Mouse (Mus musculus) embryonic facial prominence, embryonic 15.5 days (tissue): ENCODE results near the gene Hdac9. TPM values are rescaled to one million over a fixed set of nuclear protein-coding genes. Genes with fewer than 3 reads are reported as not detected.

Experiments
- ATAC-seq: fragments of 200-750 bp; cut with Nextera tagmentation; 2 replicates; pipeline ENCODE4 v1.8.0; 2017; ENCODE audit warnings: low read depth, moderate TSS enrichment; ENCODE audit not compliant: insufficient number of reproducible peaks, low FRiP score, low TSS enrichment
- H3K27ac ChIP-seq: fragments of 300-500 bp; sonication (generic); replicated peaks from 2 replicates; pipeline ENCODE4 v1.5.1; 2015; ENCODE audit warnings: mild to moderate bottlenecking, inconsistent platforms
- H3K27me3 ChIP-seq: fragments of 300-500 bp; sonication (generic); 2 replicates; pipeline ENCODE4 v1.6.1; 2015; ENCODE audit warnings: inconsistent platforms
- H3K36me3 ChIP-seq: fragments of 300-500 bp; sonication (generic); 2 replicates; pipeline ENCODE4 v1.6.1; 2015; ENCODE audit warnings: mild to moderate bottlenecking, inconsistent platforms
- H3K4me1 ChIP-seq: fragments of 300-500 bp; sonication (generic); 2 replicates; pipeline ENCODE4 v1.6.1; 2015; ENCODE audit warnings: inconsistent platforms
- H3K4me2 ChIP-seq: fragments of 300-500 bp; sonication (generic); replicated peaks from 2 replicates; pipeline ENCODE4 v1.6.1; 2015; ENCODE audit warnings: mild to moderate bottlenecking, inconsistent platforms
- H3K4me3 ChIP-seq: fragments of 300-500 bp; sonication (generic); replicated peaks from 2 replicates; pipeline ENCODE4 v1.5.1; 2015; ENCODE audit warnings: mild to moderate bottlenecking, inconsistent platforms
- H3K9ac ChIP-seq: fragments of 300-500 bp; sonication (generic); 2 replicates; pipeline ENCODE4 v1.6.1; 2015; ENCODE audit warnings: inconsistent platforms
- H3K9me3 ChIP-seq: fragments of 300-500 bp; sonication (generic); replicated peaks from 2 replicates; pipeline ENCODE4 v1.6.1; 2016; ENCODE audit warnings: inconsistent platforms
- WGBS: fragments of 180-500 bp; shearing (Covaris S2); methylation state at CpG from one replicate; pipeline ENCODE4 v1.1.7; 2015; 5-methylcytosine and 5-hydroxymethylcytosine counted together
- polyA plus RNA-seq: library from polyadenylated mRNA; unstranded; fragments of >200 nt; fragmentation: Nextera tagmentation; extraction: Ambion mirVana; gene quantifications from 2 replicates; pipeline ENCODE4 v1.2.1, GENCODE M21; 2015

Gene Hdac9
- polyA plus RNA-seq, 1 experiment from 2014 or later: 7.4 TPM

DNA sequence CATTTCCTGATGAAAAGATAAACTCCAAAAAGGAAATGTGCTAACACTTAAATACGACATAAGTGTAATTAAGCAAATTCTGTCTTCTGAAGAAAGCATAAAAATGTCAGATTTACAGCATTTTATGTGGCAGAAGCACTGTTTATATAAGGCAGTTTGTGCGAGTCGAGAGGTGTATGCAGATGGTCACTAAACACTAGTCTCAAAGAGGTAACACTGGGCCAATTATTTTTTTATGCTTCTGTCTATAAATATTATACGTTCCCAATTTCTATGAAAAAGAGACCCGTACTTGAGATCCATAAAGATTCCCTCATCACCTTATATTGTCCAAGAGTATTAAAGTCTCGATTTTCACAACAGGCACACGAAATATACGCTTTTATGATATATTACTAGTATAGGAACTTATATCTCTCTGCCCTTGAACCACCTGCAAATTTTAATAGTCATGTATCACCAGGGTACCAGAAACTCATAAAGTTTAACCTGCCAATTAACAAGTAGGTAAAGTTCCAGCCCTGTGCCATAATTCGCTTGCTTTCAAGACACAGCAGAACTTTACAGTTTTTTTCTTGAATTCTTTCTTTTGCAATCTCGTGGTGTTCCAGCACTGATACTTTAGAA is 322.6 kb downstream of the Hdac9 start:
- no peak overlapping the region for H3K27ac ChIP-seq
- H3K27me3 ChIP-seq: no peaks in the 10 kb centered on the region
- no peak overlapping the region for H3K4me2 ChIP-seq
- no peaks in the 10 kb centered on the region for H3K36me3 ChIP-seq
- WGBS: 79% methylated on average over 10 of the region's 10 CpGs
- no peaks in the 10 kb centered on the region for H3K4me1 ChIP-seq
- H3K9ac ChIP-seq: no peak overlapping the region
- no peaks in the 10 kb centered on the region for H3K9me3 ChIP-seq
- no peak for ATAC-seq
- H3K4me3 ChIP-seq: no peak overlapping the region

DNA sequence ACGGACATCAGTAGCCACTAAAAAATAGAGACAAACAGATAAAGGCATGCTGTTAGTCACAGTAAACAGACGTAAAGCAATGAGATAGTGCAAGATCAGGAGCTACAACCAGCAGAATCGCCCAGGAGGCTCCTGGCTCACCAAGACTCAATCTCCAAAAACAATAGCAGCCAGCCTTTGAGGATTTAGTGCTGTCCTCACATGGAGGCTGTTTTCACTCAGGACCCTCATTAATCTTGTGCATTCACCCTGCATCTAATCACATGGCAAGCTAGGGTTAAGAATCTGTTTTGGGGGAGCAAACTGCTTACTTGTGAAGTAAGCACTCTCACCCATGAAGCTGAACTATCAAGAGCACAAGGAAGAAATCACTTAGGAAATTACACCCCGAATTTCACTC is 329.7 kb downstream of the Hdac9 start:
- Histone ChIP-seq H3K27me3 (no peaks in the 10 kb centered on the region), H3K4me1 (no peaks in the 10 kb centered on the region), H3K27ac (no peak overlapping the region), H3K36me3 (no peaks in the 10 kb centered on the region), H3K9me3 (no peaks in the 10 kb centered on the region), H3K4me3 (no peak overlapping the region), H3K4me2 (no peak overlapping the region), H3K9ac (no peak overlapping the region)
- ATAC-seq: no peak
- 53% methylated on average over 4 of the region's 4 CpGs for WGBS

DNA sequence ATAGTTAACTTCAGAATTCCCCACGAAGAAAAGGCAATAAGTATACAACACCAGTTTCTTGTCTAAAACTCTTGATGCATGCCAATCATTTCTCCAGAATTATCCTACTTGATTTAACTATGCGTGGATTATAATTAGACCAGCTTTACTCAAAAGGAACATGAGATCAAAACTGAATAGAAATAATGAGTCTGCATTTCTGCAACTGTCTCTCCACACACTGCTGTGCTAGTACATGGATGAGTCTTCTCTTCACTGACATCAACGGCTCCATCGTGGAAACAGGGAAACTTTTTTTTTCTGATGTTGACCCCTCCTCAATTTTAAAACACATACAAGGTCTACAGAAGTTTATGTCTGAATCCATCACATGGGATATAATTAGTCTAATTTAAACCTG is 334.4 kb downstream of the Hdac9 start:
- Histone ChIP-seq H3K27ac (no peak overlapping the region), H3K27me3 (no peaks in the 10 kb centered on the region), H3K9ac (no peak overlapping the region), H3K4me2 (no peak overlapping the region), H3K4me1 (no peaks in the 10 kb centered on the region), H3K9me3 (no peaks in the 10 kb centered on the region), H3K4me3 (no peak overlapping the region), H3K36me3 (no peaks in the 10 kb centered on the region)
- 89% methylated on average over 4 of the region's 4 CpGs for WGBS
- ATAC-seq: no peak

DNA sequence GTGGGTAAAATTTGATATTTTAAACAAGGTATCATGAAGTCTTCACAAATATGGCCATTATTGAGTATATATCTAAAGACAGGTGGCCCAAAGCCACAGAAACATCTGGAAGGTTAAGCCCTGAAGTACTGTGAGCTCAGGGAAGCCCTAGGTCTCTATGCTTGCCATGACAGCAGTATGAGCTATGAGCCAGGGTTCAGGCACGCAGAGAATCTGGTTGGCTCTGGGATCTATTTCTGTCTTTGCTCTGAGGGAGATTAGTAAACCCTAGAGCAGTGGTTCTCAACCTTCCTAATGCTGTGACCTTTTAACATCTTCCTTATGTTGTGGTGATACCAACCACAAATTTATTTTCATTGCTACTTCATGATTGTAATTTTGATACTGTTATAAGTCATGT is 337.7 kb downstream of the Hdac9 start:
- no peaks in the 10 kb centered on the region for H3K36me3 ChIP-seq
- no peak overlapping the region for H3K27ac ChIP-seq
- 65% methylated on average over 1 of the region's 1 CpGs for WGBS
- no peaks in the 10 kb centered on the region for H3K4me1 ChIP-seq
- H3K9me3 ChIP-seq: no peaks in the 10 kb centered on the region
- H3K27me3 ChIP-seq: no peaks in the 10 kb centered on the region
- no peak overlapping the region for H3K4me3 ChIP-seq
- H3K4me2 ChIP-seq: no peak overlapping the region
- no peak overlapping the region for H3K9ac ChIP-seq
- no peak for ATAC-seq

DNA sequence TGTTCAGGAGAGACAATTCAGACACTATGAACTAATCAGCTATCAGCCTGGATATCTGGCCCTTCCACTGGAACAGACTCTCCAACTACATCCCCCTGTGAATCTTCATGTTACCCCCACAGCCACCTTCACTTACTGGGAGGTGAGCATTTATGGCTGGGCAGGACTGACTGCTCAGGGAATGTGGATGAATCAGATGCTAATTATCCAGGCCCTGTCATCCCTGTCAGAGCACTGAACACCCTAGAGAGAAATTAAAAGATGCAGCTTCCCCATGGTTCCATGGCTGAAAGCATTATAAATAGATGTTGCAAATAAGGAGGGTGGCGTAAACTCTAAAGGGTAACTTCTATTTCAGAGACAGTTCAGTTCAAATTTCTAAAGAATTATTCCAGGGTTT is 345.8 kb downstream of the Hdac9 start:
- WGBS: 74% methylated on average over 1 of the region's 1 CpGs
- no peak overlapping the region for H3K9ac ChIP-seq
- H3K36me3 ChIP-seq: no peaks in the 10 kb centered on the region
- no peak overlapping the region for H3K27ac ChIP-seq
- no peak overlapping the region for H3K4me2 ChIP-seq
- H3K4me3 ChIP-seq: no peak overlapping the region
- ATAC-seq: no peak
- no peaks in the 10 kb centered on the region for H3K4me1 ChIP-seq
- no peaks in the 10 kb centered on the region for H3K9me3 ChIP-seq
- no peaks in the 10 kb centered on the region for H3K27me3 ChIP-seq

DNA sequence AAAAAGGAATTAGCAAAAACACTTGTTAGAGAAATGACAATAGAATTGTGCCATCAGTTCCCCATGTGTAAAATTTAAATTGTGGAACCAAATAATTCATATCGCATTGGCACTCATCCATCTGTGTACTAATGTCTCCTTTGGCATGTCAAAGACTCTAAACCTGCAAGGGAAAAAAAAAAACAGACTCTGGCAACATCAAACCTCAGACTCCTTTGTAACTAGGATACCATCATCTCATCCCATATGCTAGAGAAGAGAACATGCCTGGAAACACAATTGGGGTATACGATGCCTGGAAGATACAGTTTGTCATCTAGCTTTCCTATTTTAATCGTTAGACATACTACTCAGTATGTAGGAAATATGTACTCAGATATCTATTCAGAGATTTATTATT is 347.4 kb downstream of the Hdac9 start:
- H3K9me3 ChIP-seq: no peaks in the 10 kb centered on the region
- H3K27ac ChIP-seq: no peak overlapping the region
- no peaks in the 10 kb centered on the region for H3K27me3 ChIP-seq
- H3K9ac ChIP-seq: no peak overlapping the region
- no peaks in the 10 kb centered on the region for H3K4me1 ChIP-seq
- WGBS: 88% methylated on average over 3 of the region's 3 CpGs
- H3K36me3 ChIP-seq: no peaks in the 10 kb centered on the region
- H3K4me2 ChIP-seq: no peak overlapping the region
- no peak for ATAC-seq
- H3K4me3 ChIP-seq: no peak overlapping the region

DNA sequence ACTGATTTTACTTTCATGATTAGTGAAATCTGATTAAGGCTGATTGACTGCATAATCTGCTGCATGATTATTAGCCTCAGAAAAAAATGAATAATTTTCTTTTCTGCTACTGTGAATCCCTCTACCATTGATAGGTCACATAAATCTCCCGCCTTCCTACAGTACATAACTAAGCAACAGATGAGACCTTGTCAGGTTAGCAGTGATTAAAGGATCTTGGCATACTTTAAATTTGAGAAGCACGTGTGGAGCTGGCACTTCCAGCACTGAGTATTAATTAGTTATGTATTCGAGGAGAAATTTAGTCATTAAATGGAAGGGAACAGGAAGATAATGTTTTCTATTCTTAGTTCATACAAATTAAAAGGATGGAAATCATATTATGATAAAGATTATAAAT is 347.8 kb downstream of the Hdac9 start:
- Histone ChIP-seq H3K27ac (no peak overlapping the region), H3K9me3 (no peaks in the 10 kb centered on the region), H3K9ac (no peak overlapping the region), H3K4me3 (no peak overlapping the region), H3K4me1 (no peaks in the 10 kb centered on the region), H3K4me2 (no peak overlapping the region), H3K36me3 (no peaks in the 10 kb centered on the region), H3K27me3 (no peaks in the 10 kb centered on the region)
- ATAC-seq: no peak
- WGBS: 71% methylated on average over 3 of the region's 3 CpGs

DNA sequence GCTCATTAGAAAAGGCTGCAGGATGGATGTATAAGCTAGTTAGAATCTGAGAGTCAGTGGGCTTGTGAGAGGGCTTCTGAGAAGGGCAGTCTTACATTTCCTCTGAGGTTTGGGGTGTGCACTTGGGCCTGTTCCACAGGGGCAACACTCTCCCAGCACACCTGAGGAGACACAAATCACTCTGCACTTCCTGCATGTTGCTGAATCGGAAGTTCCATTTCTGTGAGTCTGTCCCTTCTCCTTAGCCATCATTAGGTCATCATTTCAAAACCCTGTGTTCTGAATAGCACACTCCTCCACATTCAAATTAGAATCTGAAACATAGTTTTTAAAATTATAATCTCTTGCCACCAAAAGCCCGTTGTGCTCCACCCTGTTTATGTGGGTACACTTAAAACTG is 354.6 kb downstream of the Hdac9 start:
- no peak overlapping the region for H3K4me2 ChIP-seq
- H3K9me3 ChIP-seq: no peaks in the 10 kb centered on the region
- ATAC-seq: no peak
- H3K9ac ChIP-seq: no peak overlapping the region
- WGBS: 83% methylated on average over 2 of the region's 2 CpGs
- H3K27ac ChIP-seq: no peak overlapping the region
- no peak overlapping the region for H3K4me3 ChIP-seq
- no peaks in the 10 kb centered on the region for H3K4me1 ChIP-seq
- H3K36me3 ChIP-seq: no peaks in the 10 kb centered on the region
- H3K27me3 ChIP-seq: no peaks in the 10 kb centered on the region

DNA sequence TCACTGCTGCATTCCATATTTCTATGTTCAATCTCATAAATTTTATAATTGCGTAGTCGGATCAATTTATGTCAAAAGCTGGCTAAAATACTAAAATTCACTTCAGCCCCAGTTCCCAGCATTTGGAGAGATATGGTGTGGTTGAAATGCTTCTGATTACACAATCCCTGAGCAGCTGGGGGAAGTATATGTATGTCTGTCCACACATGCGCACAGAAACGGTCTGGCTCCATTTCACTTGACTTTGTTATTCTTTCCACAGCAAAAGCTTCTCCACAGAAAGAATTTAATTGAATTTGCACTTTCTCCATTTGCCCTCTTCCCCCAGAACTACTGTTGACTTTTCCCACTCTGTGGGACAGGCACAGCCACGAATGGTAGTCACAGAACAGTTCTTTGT is 357.9 kb downstream of the Hdac9 start:
- Histone ChIP-seq H3K9me3 (no peaks in the 10 kb centered on the region), H3K36me3 (no peaks in the 10 kb centered on the region), H3K4me3 (no peak overlapping the region), H3K9ac (no peak overlapping the region), H3K27ac (no peak overlapping the region), H3K4me2 (no peak overlapping the region), H3K27me3 (no peaks in the 10 kb centered on the region), H3K4me1 (no peaks in the 10 kb centered on the region)
- no peak for ATAC-seq
- 57% methylated on average over 5 of the region's 5 CpGs for WGBS

DNA sequence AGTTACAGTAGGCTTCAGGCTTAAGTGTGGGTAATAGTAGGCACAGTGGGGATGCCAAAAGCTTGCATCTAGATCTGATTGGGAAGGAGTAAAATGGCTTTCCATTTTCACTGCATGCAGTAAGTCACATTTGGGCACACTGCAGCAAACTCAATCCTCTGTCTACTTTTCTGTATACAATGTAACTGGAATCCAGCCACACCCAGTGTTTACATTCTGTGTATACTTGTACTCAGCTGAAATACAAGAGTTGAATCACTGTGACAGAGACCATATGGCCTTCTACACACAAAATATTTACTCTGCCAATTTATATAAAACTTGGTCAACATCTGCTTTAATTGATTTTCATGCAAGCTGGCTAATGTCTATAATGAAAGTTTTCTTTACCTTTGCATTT is 362.1 kb downstream of the Hdac9 start:
- Histone ChIP-seq H3K36me3 (no peaks in the 10 kb centered on the region), H3K27ac (no peak overlapping the region), H3K4me3 (no peak overlapping the region), H3K4me1 (no peaks in the 10 kb centered on the region), H3K27me3 (no peaks in the 10 kb centered on the region), H3K4me2 (no peak overlapping the region), H3K9ac (no peak overlapping the region), H3K9me3 (no peaks in the 10 kb centered on the region)
- ATAC-seq: no peak

DNA sequence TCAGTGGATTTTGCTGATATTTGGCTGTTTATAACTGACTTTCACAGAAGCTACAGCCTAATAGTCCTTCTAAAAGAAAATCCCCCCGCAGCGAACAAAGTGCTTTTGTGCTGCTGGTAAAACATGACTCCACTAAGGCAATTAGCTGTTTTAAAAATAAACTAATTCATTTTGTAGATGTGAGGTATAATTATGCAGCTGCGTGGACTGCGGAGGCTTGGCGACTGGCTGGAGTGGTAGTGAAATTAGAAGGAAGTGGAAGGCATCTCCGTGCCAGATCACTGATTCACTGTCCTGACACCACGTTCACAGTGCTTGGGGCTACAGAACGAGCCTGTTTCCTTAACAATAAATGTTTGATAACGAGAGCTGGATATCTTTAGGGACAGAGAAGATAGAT is 366.6 kb downstream of the Hdac9 start:
- H3K27ac ChIP-seq: no peak overlapping the region
- no peaks in the 10 kb centered on the region for H3K9me3 ChIP-seq
- WGBS: 36% methylated on average over 9 of the region's 9 CpGs
- no peaks in the 10 kb centered on the region for H3K36me3 ChIP-seq
- H3K27me3 ChIP-seq: no peaks in the 10 kb centered on the region
- ATAC-seq: no peak
- no peak overlapping the region for H3K9ac ChIP-seq
- H3K4me1 ChIP-seq: no peaks in the 10 kb centered on the region
- H3K4me3 ChIP-seq: no peak overlapping the region
- no peak overlapping the region for H3K4me2 ChIP-seq

DNA sequence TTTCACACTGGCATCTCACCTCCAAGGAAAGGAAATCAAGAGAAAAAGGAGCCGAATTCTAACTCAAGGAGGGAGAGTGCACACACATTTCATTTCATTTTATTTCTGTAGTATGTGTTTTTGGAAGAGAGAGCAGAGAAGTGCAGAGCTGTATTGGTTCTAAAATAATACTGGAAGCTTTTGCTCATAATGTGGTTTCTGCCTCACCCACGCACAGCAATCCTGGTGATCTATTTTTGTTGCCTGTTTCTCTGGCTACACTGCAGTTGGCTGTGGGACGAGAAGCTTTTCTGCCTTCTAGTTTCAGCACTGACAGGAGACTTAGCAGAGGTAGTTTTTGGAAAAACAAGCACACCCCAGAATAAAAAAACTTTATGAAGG is 387.7 kb downstream of the Hdac9 start:
- no peaks in the 10 kb centered on the region for H3K9me3 ChIP-seq
- H3K4me3 ChIP-seq: no peak overlapping the region
- 30% methylated on average over 3 of the region's 3 CpGs for WGBS
- H3K27ac ChIP-seq: peak overlapping the region; percentile 49
- H3K36me3 ChIP-seq: no peaks in the 10 kb centered on the region
- H3K4me1 ChIP-seq: peaks cover 12% of the 10 kb centered on the region; the same call in 1 of the 2 replicates
- H3K9ac ChIP-seq: no peak overlapping the region
- no peak for ATAC-seq
- H3K27me3 ChIP-seq: no peaks in the 10 kb centered on the region
- H3K4me2 ChIP-seq: peak overlapping the region; percentile 26; the same call in 1 of the 2 replicates
